Mouse (Mus musculus) olfactory bulb, adult 2 months (tissue): ENCODE results near the gene Med12l. TPM values are rescaled to one million over a fixed set of nuclear protein-coding genes. Genes with fewer than 3 reads are reported as not detected.
"Not testable (repeated sequence)": the region's sequence is repeated elsewhere in the genome, so short reads cannot be mapped to it uniquely, and the experiment has no call there.

Experiments used
- H3K27ac ChIP-seq: fragments of 200-500 bp; 2 replicates; pipeline ENCODE4 v1.5.1; 2012; ENCODE audit warnings: low read depth, low read length; ENCODE audit not compliant: insufficient read depth
- H3K4me1 ChIP-seq: fragments of 200-500 bp; 2 replicates; pipeline ENCODE4 v1.6.1; 2012; ENCODE audit warnings: low read length; ENCODE audit not compliant: control insufficient read depth, insufficient read depth
- H3K4me3 ChIP-seq: fragments of 200-500 bp; 2 replicates; pipeline ENCODE4 v1.5.1; 2012; ENCODE audit warnings: mild to moderate bottlenecking, low read depth, low read length, moderate library complexity; ENCODE audit not compliant: insufficient read depth
- CTCF ChIP-seq: fragments of 200-500 bp; IDR thresholded peaks from 2 replicates; pipeline ENCODE4 v1.5.1; 2012; ENCODE audit warnings: low read depth, mild to moderate bottlenecking, low read length, moderate library complexity; ENCODE audit not compliant: insufficient read depth
- POLR2A ChIP-seq: fragments of 200-500 bp; IDR thresholded peaks from 2 replicates; pipeline ENCODE4 v1.6.1; 2012; ENCODE audit warnings: mild to moderate bottlenecking, low read depth, low read length, moderate library complexity; ENCODE audit not compliant: insufficient read depth
- WGBS: fragments of 180-500 bp; shearing (Covaris S2); methylation state at CpG from one replicate; pipeline ENCODE4 v1.1.7; 2018; 5-methylcytosine and 5-hydroxymethylcytosine counted together
- polyA plus RNA-seq: library from polyadenylated mRNA; stranded (reverse); fragments of >200 nt; gene quantifications from 2 replicates; pipeline ENCODE4 v1.2.4, GENCODE M21; 2012; ENCODE audit warnings: low replicate concordance; ENCODE audit not compliant: missing spikeins, insufficient read depth, insufficient read length

Med12l gene
- polyA plus RNA-seq, 1 experiment = not detected

GRCm38 (mm10) chr3:59130431-59130830, 124.8 kb downstream of the Med12l start:
- TF ChIP-seq POLR2A (no peak), CTCF (no peak)
- WGBS = 75% methylated on average over 8 of the region's 8 CpGs
- Histone ChIP-seq H3K27ac (no peak overlapping the region), H3K4me3 (no peak overlapping the region), H3K4me1 (peaks cover 3% of the 10 kb centered on the region; the same call in 1 of the 2 replicates)

GRCm38 (mm10) chr3:59131081-59131480, 125.5 kb downstream of the Med12l start:
- no peak for TF ChIP-seq CTCF
- TF ChIP-seq POLR2A = no peak
- Histone ChIP-seq H3K4me1 (peaks cover 3% of the 10 kb centered on the region; the same call in 1 of the 2 replicates), H3K27ac (no peak overlapping the region), H3K4me3 (no peak overlapping the region)
- 72% methylated on average over 4 of the region's 4 CpGs for WGBS

- H3K4me3 ChIP-seq = no peak overlapping the region
- H3K4me1 ChIP-seq = peaks cover 3% of the 10 kb centered on the region; the same call in 1 of the 2 replicates
- H3K27ac ChIP-seq = no peak overlapping the region
- TF ChIP-seq POLR2A = no peak
- no peak for TF ChIP-seq CTCF
- WGBS = 91% methylated on average over 4 of the region's 4 CpGs
These were observed 126.3 kb downstream of the Med12l start for GRCm38 (mm10) chr3:59131966-59132365.

- Histone ChIP-seq H3K4me3 (no peak overlapping the region), H3K4me1 (peaks cover 3% of the 10 kb centered on the region; the same call in 1 of the 2 replicates), H3K27ac (no peak overlapping the region)
- TF ChIP-seq CTCF = no peak
- no peak for TF ChIP-seq POLR2A
- WGBS = 86% methylated on average over 5 of the region's 5 CpGs
These were observed 127.6 kb downstream of the Med12l start for GRCm38 (mm10) chr3:59133189-59133588.

GRCm38 (mm10) chr3:59135911-59136653, 130.5 kb downstream of the Med12l start:
- TF ChIP-seq CTCF (no peak), POLR2A (no peak)
- no peak overlapping the region for H3K27ac ChIP-seq
- H3K4me1 ChIP-seq = peaks cover 3% of the 10 kb centered on the region; the same call in 1 of the 2 replicates
- H3K4me3 ChIP-seq = no peak overlapping the region
- WGBS = 71% methylated on average over 5 of the region's 5 CpGs

DNA sequence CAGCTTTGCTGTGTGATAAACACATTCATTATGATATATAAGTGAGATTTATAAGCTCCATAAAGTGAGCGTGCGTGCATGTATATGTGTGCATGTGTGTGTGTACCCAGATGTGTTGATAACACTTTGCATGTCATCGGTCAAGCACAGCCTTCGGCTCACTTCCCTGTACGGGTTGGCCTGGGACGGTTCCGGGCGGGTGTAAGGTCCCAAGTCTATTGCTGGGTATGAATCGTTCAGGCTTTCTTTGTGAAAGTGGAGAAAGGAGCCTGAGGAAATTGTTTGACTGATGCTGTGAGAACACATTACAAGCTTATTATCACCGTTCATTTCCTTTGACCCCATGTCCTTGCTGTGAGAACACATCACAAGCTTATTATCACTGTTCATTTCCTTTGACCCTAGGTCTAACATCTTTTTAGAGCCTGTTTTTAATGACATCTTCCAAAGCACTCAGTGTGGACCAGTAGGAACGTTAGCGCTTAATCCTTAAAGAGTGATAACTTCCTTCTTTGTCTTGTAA, 133.4 kb downstream of the Med12l start:
- Histone ChIP-seq H3K27ac (no peak overlapping the region), H3K4me3 (no peak overlapping the region), H3K4me1 (no peaks in the 10 kb centered on the region)
- 89% methylated on average over 12 of the region's 12 CpGs for WGBS
- TF ChIP-seq POLR2A (no peak), CTCF (no peak)

DNA sequence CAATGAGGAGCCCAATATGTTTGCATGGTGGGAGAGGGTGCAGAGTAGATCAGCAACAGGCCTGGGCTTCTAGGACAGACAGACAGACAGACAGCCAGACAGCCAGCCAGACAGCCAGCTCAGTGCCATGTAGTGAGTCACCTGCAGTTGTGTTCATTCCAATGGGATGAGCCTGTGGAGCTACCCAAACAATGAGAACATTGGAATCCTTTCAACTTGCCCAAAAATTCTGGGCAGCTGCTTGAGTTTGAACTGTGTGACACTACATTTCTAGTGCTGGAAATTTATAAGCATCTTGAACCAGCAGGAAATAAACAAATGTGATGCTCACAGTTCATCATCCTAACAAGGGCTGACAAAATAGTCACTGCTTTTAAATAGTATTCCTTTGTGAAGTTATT, 134.0 kb downstream of the Med12l start:
- Histone ChIP-seq H3K4me1 (no peaks in the 10 kb centered on the region), H3K4me3 (no peak overlapping the region), H3K27ac (no peak overlapping the region)
- no peak for TF ChIP-seq POLR2A
- no peak for TF ChIP-seq CTCF

DNA sequence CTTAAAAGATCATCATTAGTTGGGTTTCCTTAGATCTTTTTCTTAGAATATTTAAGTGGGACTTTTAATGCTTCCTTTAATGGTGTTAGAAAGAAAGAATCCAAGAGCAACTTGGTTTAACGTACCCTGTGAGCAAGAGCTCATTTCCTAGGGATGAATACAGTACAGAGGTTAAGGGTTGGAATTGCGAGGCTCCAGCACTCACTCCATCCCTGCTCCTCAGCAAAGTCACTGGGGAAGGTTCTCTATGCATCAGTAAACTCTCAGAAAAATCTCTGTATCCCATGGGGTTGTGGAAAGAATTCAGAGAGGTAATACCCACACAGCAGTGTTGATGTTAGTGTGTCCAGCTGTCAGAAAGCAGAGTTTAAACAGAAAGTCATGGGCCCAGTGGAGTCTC, 134.5 kb downstream of the Med12l start:
- Histone ChIP-seq H3K4me3 (no peak overlapping the region), H3K27ac (no peak overlapping the region), H3K4me1 (no peaks in the 10 kb centered on the region)
- TF ChIP-seq CTCF (no peak), POLR2A (no peak)
- WGBS = 92% methylated on average over 2 of the region's 2 CpGs

GRCm38 (mm10) chr3:59140941-59141340, 135.3 kb downstream of the Med12l start:
- H3K27ac ChIP-seq, H3K4me1 ChIP-seq, H3K4me3 ChIP-seq: not testable (repeated sequence)
- WGBS = 90% methylated on average over 4 of the region's 4 CpGs
